Mouse (Mus musculus) hindbrain, embryonic 11.5 days (tissue): ENCODE results near the gene Nudt22. TPM values are rescaled to one million over a fixed set of nuclear protein-coding genes. Genes with fewer than 3 reads are reported as not detected.

ENCODE experiments used
- ATAC-seq: fragments of 200-750 bp; cut with Nextera tagmentation; 2 replicates; pipeline ENCODE4 v1.8.0; 2017; ENCODE audit warnings: mild to moderate bottlenecking, moderate TSS enrichment, moderate library complexity; ENCODE audit not compliant: low FRiP score
- DNase-seq: peaks from one replicate; pipeline ENCODE4 v3.0.0-alpha.2; 2015; ENCODE audit warnings: low spot score
- H3K27ac ChIP-seq: fragments of 300-500 bp; sonication (generic); 2 replicates; pipeline ENCODE4 v1.5.1; 2014; ENCODE audit warnings: mild to moderate bottlenecking, low read depth, low read length
- H3K27me3 ChIP-seq: fragments of 300-500 bp; sonication (generic); 2 replicates; pipeline ENCODE4 v1.6.1; 2014; ENCODE audit warnings: mild to moderate bottlenecking, low read length, moderate library complexity, mixed read lengths; ENCODE audit not compliant: control insufficient read depth, insufficient read depth
- H3K36me3 ChIP-seq: fragments of 300-500 bp; sonication (generic); 2 replicates; pipeline ENCODE4 v1.6.1; 2014; ENCODE audit warnings: mild to moderate bottlenecking, low read length, moderate library complexity, mixed read lengths; ENCODE audit not compliant: control insufficient read depth, insufficient read depth
- H3K4me1 ChIP-seq: fragments of 300-500 bp; sonication (generic); replicated peaks from 2 replicates; pipeline ENCODE4 v1.6.1; 2014; ENCODE audit warnings: low read length, mixed read lengths; ENCODE audit not compliant: control insufficient read depth, insufficient read depth
- H3K4me2 ChIP-seq: fragments of 300-500 bp; sonication (generic); replicated peaks from 2 replicates; pipeline ENCODE4 v1.6.1; 2014; ENCODE audit warnings: mild to moderate bottlenecking, low read depth, low read length
- H3K4me3 ChIP-seq: fragments of 300-500 bp; sonication (generic); 2 replicates; pipeline ENCODE4 v1.5.1; 2014; ENCODE audit warnings: low read depth, low read length
- H3K9ac ChIP-seq: fragments of 300-500 bp; sonication (generic); 2 replicates; pipeline ENCODE4 v1.6.1; 2014; ENCODE audit warnings: low read depth, low read length
- H3K9me3 ChIP-seq: fragments of 300-500 bp; sonication (generic); 2 replicates; pipeline ENCODE4 v1.6.1; 2016; ENCODE audit warnings: low read length; ENCODE audit not compliant: control insufficient read depth
- WGBS: fragments of 180-500 bp; shearing (Covaris S2); extraction: QIAGEN DNeasy Blood & Tissue Kit; methylation state at CpG from one replicate; pipeline ENCODE4 v1.1.7; 2014; 5-methylcytosine and 5-hydroxymethylcytosine counted together
- polyA plus RNA-seq: library from polyadenylated mRNA; unstranded; fragments of >200 nt; fragmentation: Nextera tagmentation; extraction: Ambion mirVana; gene quantifications from 2 replicates; pipeline ENCODE4 v1.2.1, GENCODE M21; 2014

The Nudt22 gene
- polyA plus RNA-seq, 1 experiment from 2014 or later = 19.3 TPM

GRCm38 (mm10) chr19:6975537-6976521 is 20.1 kb downstream of the Nudt22 start, which contains the start of gene Plcb3:
TSS of gene Plcb3 (minus strand) at chr19:6976470.
- no peak for ATAC-seq
- Histone ChIP-seq H3K27me3 (no peaks in the 10 kb centered on the region), H3K27ac (peak within 1 kb of the TSS; percentile 93), H3K4me2 (peak within 1 kb of the TSS; percentile 91), H3K4me1 (peaks cover 8% of the 10 kb centered on the region), H3K36me3 (peaks cover 7% of the 10 kb centered on the region; the same call in 1 of the 2 replicates), H3K4me3 (peak within 1 kb of the TSS; percentile 88), H3K9me3 (no peaks in the 10 kb centered on the region), H3K9ac (peak within 1 kb of the TSS; percentile 88)
- DNase-seq = peak; percentile 82
- 1% methylated on average over 16 of the region's 16 CpGs for WGBS

- Histone ChIP-seq H3K27ac (peak within 1 kb of the TSS; percentile 93), H3K4me2 (peak within 1 kb of the TSS; percentile 91), H3K27me3 (peaks cover 2% of the 10 kb centered on the region), H3K4me3 (peak within 1 kb of the TSS; percentile 88), H3K9ac (peak within 1 kb of the TSS; percentile 88), H3K9me3 (no peaks in the 10 kb centered on the region), H3K36me3 (peaks cover 7% of the 10 kb centered on the region; the same call in 1 of the 2 replicates), H3K4me1 (peaks cover 12% of the 10 kb centered on the region)
- WGBS = under 1% methylated on average over 69 of the region's 84 CpGs
- DNase-seq (peak; percentile 92), ATAC-seq (peak; percentile 69)
Measured at GRCm38 (mm10) chr19:6974211-6975205, 21.4 kb downstream of the Nudt22 start, which contains the start of gene Ppp1r14b. TSS of gene Ppp1r14b (plus strand) at chr19:6974968.

- Histone ChIP-seq H3K9ac (peak overlapping the region; percentile 88), H3K4me3 (peak overlapping the region; percentile 88), H3K27me3 (peaks cover 8% of the 10 kb centered on the region), H3K27ac (0 out of 2 replicates have a peak overlapping the region, but pooled peaks have one; percentile 93), H3K36me3 (peaks cover 7% of the 10 kb centered on the region; the same call in 1 of the 2 replicates), H3K9me3 (no peaks in the 10 kb centered on the region), H3K4me1 (peaks cover 12% of the 10 kb centered on the region), H3K4me2 (peak overlapping the region; percentile 74)
- ATAC-seq = no peak
- no peak for DNase-seq
- WGBS = 36% methylated on average over 12 of the region's 12 CpGs
Measured at GRCm38 (mm10) chr19:6973581-6974190, 22.2 kb downstream of the Nudt22 start.

- Histone ChIP-seq H3K4me3 (no peak overlapping the region), H3K4me2 (no peak overlapping the region), H3K36me3 (no peaks in the 10 kb centered on the region), H3K9me3 (no peaks in the 10 kb centered on the region), H3K27ac (no peak overlapping the region), H3K9ac (no peak overlapping the region), H3K4me1 (peaks cover 8% of the 10 kb centered on the region), H3K27me3 (peaks cover 8% of the 10 kb centered on the region)
- DNase-seq = no peak
- 77% methylated on average over 13 of the region's 13 CpGs for WGBS
- no peak for ATAC-seq
Measured at GRCm38 (mm10) chr19:6972247-6972917, 23.5 kb downstream of the Nudt22 start.

- Histone ChIP-seq H3K4me2 (no peak overlapping the region), H3K9ac (no peak overlapping the region), H3K4me3 (no peak overlapping the region), H3K36me3 (no peaks in the 10 kb centered on the region), H3K9me3 (no peaks in the 10 kb centered on the region), H3K27me3 (peaks cover 8% of the 10 kb centered on the region), H3K4me1 (peaks cover 5% of the 10 kb centered on the region), H3K27ac (no peak overlapping the region)
- WGBS = 29% methylated on average over 6 of the region's 6 CpGs
- ATAC-seq (no peak), DNase-seq (no peak)
Measured at GRCm38 (mm10) chr19:6971644-6972043, 24.3 kb downstream of the Nudt22 start.

- Histone ChIP-seq H3K36me3 (no peaks in the 10 kb centered on the region), H3K9me3 (no peaks in the 10 kb centered on the region), H3K27ac (no peak overlapping the region), H3K4me1 (peaks cover 5% of the 10 kb centered on the region), H3K4me2 (no peak overlapping the region), H3K4me3 (no peak overlapping the region), H3K27me3 (peaks cover 8% of the 10 kb centered on the region), H3K9ac (no peak overlapping the region)
- 22% methylated on average over 9 of the region's 11 CpGs for WGBS
- ATAC-seq (no peak), DNase-seq (no peak)
Measured at GRCm38 (mm10) chr19:6970460-6971085, 25.3 kb downstream of the Nudt22 start.

- Histone ChIP-seq H3K4me1 (peaks cover 5% of the 10 kb centered on the region), H3K9ac (peak overlapping the region; percentile 61; the same call in 1 of the 2 replicates), H3K4me3 (peak overlapping the region; percentile 38), H3K36me3 (no peaks in the 10 kb centered on the region), H3K27ac (no peak overlapping the region), H3K9me3 (no peaks in the 10 kb centered on the region), H3K27me3 (peaks cover 8% of the 10 kb centered on the region), H3K4me2 (peak overlapping the region; percentile 54)
- WGBS = under 1% methylated on average over 38 of the region's 55 CpGs
- DNase-seq = peak; percentile 77
- peak; percentile 20; the same call in 1 of the 2 replicates for ATAC-seq
Measured at GRCm38 (mm10) chr19:6969665-6970381, 26.1 kb downstream of the Nudt22 start.
